Mouse (Mus musculus): ENCODE results near the gene Myzap. TPM values are rescaled to one million over a fixed set of nuclear protein-coding genes. Genes with fewer than 3 reads are reported as not detected.

Myzap gene
- polyA plus RNA-seq (2012; rRNA removed), result 1.0 and 1.3 TPM in 2 replicates

GRCm38 (mm10) chr9:71591938-71592548 lies at the start of gene Myzap:
Gene Myzap (minus strand): TSS chr9:71592360.
- TF ChIP-seq CTCF (IDR thresholded peaks at IDR 0.05; ENCODE audit: extremely low read depth, insufficient read depth, low read length) (no peak), POLR2A (IDR thresholded peaks at IDR 0.05; ENCODE audit: extremely low read depth, insufficient read depth, low read length) (no peak)
- Histone ChIP-seq H3K27ac (ENCODE audit: insufficient read depth, low read length) (no peak within 1 kb of the TSS), H3K4me3 (ENCODE audit: insufficient read depth, low read length) (peak within 1 kb of the TSS; percentile 34), H3K4me1 (ENCODE audit: control insufficient read depth, insufficient read depth, low read length) (no peaks in the 10 kb centered on the region; the same call in 1 of the 2 replicates)

- H3K4me3 ChIP-seq (ENCODE audit: insufficient read depth, low read length), result no peak overlapping the region
- no peak for TF ChIP-seq CTCF (IDR thresholded peaks at IDR 0.05; ENCODE audit: extremely low read depth, insufficient read depth, low read length)
- TF ChIP-seq POLR2A (IDR thresholded peaks at IDR 0.05; ENCODE audit: extremely low read depth, insufficient read depth, low read length), result no peak
These were observed 48.3 kb upstream of the Myzap start for GRCm38 (mm10) chr9:71640361-71640927.

GRCm38 (mm10) chr9:71638198-71638597 lies 46.0 kb upstream of the Myzap start:
- no peak overlapping the region for H3K4me3 ChIP-seq (ENCODE audit: insufficient read depth, low read length)
- no peaks in the 10 kb centered on the region for H3K4me1 ChIP-seq (ENCODE audit: control insufficient read depth, insufficient read depth, low read length)
- no peak overlapping the region for H3K27ac ChIP-seq (ENCODE audit: insufficient read depth, low read length)
- no peak for TF ChIP-seq POLR2A (IDR thresholded peaks at IDR 0.05; ENCODE audit: extremely low read depth, insufficient read depth, low read length)
- TF ChIP-seq CTCF (IDR thresholded peaks at IDR 0.05; ENCODE audit: extremely low read depth, insufficient read depth, low read length), result no peak

More at GRCm38 (mm10) chr9:71640361-71640927, 48.3 kb upstream of the Myzap start:
- Histone ChIP-seq H3K27ac (ENCODE audit: insufficient read depth, low read length) (no peak overlapping the region), H3K4me1 (ENCODE audit: control insufficient read depth, insufficient read depth, low read length) (no peaks in the 10 kb centered on the region)

GRCm38 (mm10) chr9:71636854-71637253 lies 44.7 kb upstream of the Myzap start:
- Histone ChIP-seq H3K27ac (ENCODE audit: insufficient read depth, low read length) (no peak overlapping the region), H3K4me1 (ENCODE audit: control insufficient read depth, insufficient read depth, low read length) (no peaks in the 10 kb centered on the region), H3K4me3 (ENCODE audit: insufficient read depth, low read length) (no peak overlapping the region)
- TF ChIP-seq CTCF (IDR thresholded peaks at IDR 0.05; ENCODE audit: extremely low read depth, insufficient read depth, low read length) (no peak), POLR2A (IDR thresholded peaks at IDR 0.05; ENCODE audit: extremely low read depth, insufficient read depth, low read length) (no peak)

GRCm38 (mm10) chr9:71635627-71636026 lies 43.5 kb upstream of the Myzap start:
- no peak for TF ChIP-seq POLR2A (IDR thresholded peaks at IDR 0.05; ENCODE audit: extremely low read depth, insufficient read depth, low read length)
- TF ChIP-seq CTCF (IDR thresholded peaks at IDR 0.05; ENCODE audit: extremely low read depth, insufficient read depth, low read length), result no peak
- H3K27ac ChIP-seq (ENCODE audit: insufficient read depth, low read length), result no peak overlapping the region
- no peak overlapping the region for H3K4me3 ChIP-seq (ENCODE audit: insufficient read depth, low read length)
- no peaks in the 10 kb centered on the region for H3K4me1 ChIP-seq (ENCODE audit: control insufficient read depth, insufficient read depth, low read length)

- TF ChIP-seq POLR2A (IDR thresholded peaks at IDR 0.05; ENCODE audit: extremely low read depth, insufficient read depth, low read length) (no peak), CTCF (IDR thresholded peaks at IDR 0.05; ENCODE audit: extremely low read depth, insufficient read depth, low read length) (no peak)
- H3K27ac ChIP-seq (ENCODE audit: insufficient read depth, low read length), result no peak overlapping the region
- H3K4me1 ChIP-seq (ENCODE audit: control insufficient read depth, insufficient read depth, low read length), result no peaks in the 10 kb centered on the region
- H3K4me3 ChIP-seq (ENCODE audit: insufficient read depth, low read length), result no peak overlapping the region
These were observed 42.8 kb upstream of the Myzap start for GRCm38 (mm10) chr9:71634916-71635315.

- Histone ChIP-seq H3K4me3 (ENCODE audit: insufficient read depth, low read length) (no peak overlapping the region), H3K27ac (ENCODE audit: insufficient read depth, low read length) (no peak overlapping the region)
- TF ChIP-seq CTCF (IDR thresholded peaks at IDR 0.05; ENCODE audit: extremely low read depth, insufficient read depth, low read length) (no peak), POLR2A (IDR thresholded peaks at IDR 0.05; ENCODE audit: extremely low read depth, insufficient read depth, low read length) (no peak)
These were observed 36.8 kb upstream of the Myzap start for GRCm38 (mm10) chr9:71628921-71629320.

GRCm38 (mm10) chr9:71628286-71628685 lies 36.1 kb upstream of the Myzap start:
- Histone ChIP-seq H3K27ac (ENCODE audit: insufficient read depth, low read length) (no peak overlapping the region), H3K4me1 (ENCODE audit: control insufficient read depth, insufficient read depth, low read length) (no peaks in the 10 kb centered on the region), H3K4me3 (ENCODE audit: insufficient read depth, low read length) (no peak overlapping the region)
- no peak for TF ChIP-seq CTCF (IDR thresholded peaks at IDR 0.05; ENCODE audit: extremely low read depth, insufficient read depth, low read length)
- TF ChIP-seq POLR2A (IDR thresholded peaks at IDR 0.05; ENCODE audit: extremely low read depth, insufficient read depth, low read length), result no peak

More at GRCm38 (mm10) chr9:71628921-71629320, 36.8 kb upstream of the Myzap start:
- H3K4me1 ChIP-seq (ENCODE audit: control insufficient read depth, insufficient read depth, low read length), result no peaks in the 10 kb centered on the region

- Histone ChIP-seq H3K4me1 (ENCODE audit: control insufficient read depth, insufficient read depth, low read length) (no peaks in the 10 kb centered on the region), H3K4me3 (ENCODE audit: insufficient read depth, low read length) (no peak overlapping the region), H3K27ac (ENCODE audit: insufficient read depth, low read length) (no peak overlapping the region)
- TF ChIP-seq CTCF (IDR thresholded peaks at IDR 0.05; ENCODE audit: extremely low read depth, insufficient read depth, low read length) (no peak), POLR2A (IDR thresholded peaks at IDR 0.05; ENCODE audit: extremely low read depth, insufficient read depth, low read length) (no peak)
These were observed 33.8 kb upstream of the Myzap start for GRCm38 (mm10) chr9:71625961-71626360.

All from cortical plate, adult 2 months (tissue).